Mouse (Mus musculus): ENCODE results near the gene Mgat5.

DNA sequence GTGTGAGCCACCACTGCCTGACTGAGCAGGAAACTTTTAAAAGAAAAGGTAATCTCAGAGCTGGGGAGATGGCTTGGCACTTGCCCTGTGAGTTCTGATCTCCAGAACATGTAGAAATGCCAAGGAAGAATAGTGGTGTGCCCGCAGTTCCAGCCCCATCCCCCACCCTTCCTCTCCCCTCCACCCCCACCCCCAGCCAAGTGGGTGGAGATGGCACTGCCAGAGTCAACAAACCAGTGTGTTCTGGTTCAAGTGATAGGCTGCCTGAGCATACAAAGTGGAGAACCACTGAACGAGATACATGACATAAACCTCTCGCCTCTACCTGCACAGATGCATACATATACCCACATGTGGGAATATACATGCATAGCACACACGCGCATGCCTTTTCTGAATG lies 193.4 kb downstream of the Mgat5 start:
- no peak for TF ChIP-seq CTCF (IDR thresholded peaks at IDR 0.05; ENCODE audit: borderline replicate concordance, insufficient read depth, low read depth, low read length)
- no peak for TF ChIP-seq POLR2A (IDR thresholded peaks at IDR 0.05; ENCODE audit: borderline replicate concordance, insufficient read depth, low read length)
